Mouse (Mus musculus) cerebellum, postnatal 36 days (tissue): ENCODE measurements around the gene 1810009J06Rik.
"Not testable (repeated sequence)": the region's sequence is repeated elsewhere in the genome, so short reads cannot be mapped to it uniquely, and the experiment has no call there.

ENCODE experiments used
- DNase-seq, 2 experiments: peaks; one replicate each; pipeline ENCODE4 v3.0.0; 2021 to 2022; ENCODE audit warnings: mixed read lengths in 2 of 2

Gene 1810009J06Rik

DNA sequence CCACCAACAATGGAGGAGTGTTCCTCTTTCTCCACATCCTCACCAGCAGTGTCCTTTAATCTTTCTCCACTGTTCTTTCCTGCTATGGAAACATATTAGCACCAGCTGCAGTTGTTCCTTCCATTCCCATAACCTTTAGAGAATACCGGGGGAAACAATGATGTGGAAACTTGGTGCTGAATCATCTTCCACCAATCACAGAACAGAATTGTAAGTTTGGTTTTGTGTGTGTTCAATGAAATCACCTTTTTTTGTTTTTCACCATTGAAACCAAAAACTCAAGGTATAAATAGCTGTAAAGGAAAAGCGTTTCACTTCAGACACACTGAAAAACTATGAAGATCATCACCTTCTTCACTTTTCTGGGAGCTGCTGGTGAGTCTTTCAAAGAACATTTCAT, at the start of gene 1810009J06Rik:
Gene 1810009J06Rik, plus strand, starts transcription at position 301 of the 400 bp plus-strand sequence.
- not testable (repeated sequence) for DNase-seq

DNA sequence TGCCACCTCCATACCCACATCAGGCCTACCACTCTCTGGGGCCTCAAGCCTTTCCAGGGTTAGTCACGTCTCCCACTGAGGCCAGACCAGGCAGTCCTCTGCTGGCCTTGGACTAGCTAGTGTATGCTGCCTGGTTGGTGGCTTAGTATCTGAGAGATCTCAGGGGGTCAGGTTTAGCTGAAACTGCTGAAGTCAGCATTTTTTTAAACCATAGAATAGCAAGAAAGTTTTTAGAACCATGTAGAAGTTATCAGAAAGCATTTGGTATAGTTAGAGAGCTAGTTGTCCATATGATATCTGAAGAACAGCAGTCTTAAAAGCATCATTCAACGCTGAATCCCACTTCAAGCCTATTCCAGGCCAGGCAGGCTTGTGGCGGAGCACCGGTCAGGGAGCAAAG, 44.6 kb upstream of the 1810009J06Rik start:
- no peak for DNase-seq

DNA sequence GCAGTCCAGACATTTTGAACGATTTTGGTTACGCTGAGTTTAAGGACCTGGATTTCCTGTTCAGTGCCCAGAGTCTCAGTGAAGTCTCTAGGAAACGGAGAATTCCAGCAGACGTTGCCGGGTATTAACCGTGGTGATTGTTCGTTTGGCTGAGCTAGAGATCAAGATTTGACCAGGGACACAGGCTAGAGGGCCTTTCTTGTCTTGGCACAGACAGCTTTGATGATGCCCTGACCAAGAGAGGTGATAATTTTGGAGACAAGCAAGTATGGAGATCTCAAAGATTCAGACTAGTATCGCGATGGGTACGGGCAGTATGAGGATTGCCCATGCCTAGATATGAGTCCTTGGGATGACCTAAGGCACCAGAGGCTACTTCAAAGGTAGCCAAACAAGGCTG, 24.1 kb upstream of the 1810009J06Rik start, which contains the start of gene 1700074P13Rik:
Gene 1700074P13Rik, minus strand, starts transcription at position 101 of the 400 bp plus-strand sequence.
- no peak for DNase-seq

DNA sequence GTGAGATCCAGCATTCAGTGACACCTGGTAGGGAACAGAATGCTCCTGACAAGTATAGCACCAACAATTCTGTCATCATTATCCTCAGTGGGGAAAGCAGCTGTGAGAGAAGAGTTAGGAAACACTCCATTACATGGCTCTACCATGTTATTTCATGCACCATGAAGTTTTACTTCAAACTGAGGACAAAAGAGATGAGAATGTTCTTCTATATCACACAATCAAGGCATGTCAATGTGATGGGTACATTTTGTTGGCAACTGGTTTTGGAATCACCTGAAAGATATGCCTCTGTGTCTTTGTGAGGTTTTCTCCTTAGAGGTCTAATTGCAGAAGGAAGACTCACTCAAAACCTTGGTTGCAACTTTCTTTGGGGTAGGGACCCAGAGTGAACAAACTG, 12.8 kb upstream of the 1810009J06Rik start, which contains the start of gene Gm4744:
Gene Gm4744, minus strand, starts transcription at position 101 of the 400 bp plus-strand sequence.
- DNase-seq, result no peak

DNA sequence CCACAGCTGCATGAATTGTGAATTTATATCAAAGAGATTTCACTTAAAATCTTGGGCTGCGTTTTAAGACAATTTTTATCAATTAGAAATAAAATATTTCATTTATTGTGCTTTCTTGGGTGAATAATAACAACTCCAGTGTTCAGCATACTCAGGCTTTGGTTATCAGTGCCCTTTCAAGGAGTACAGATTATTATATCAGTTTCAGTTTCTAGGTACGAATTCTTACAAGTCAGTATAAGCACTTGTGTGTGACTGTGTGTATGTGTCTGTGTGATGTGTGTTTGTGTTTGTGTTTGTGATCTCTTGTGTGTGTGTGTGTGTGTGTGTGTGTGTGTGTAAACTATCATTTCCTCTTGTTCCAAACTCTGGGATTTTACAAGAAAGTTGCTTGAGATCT, 10.8 kb upstream of the 1810009J06Rik start:
- DNase-seq, result no peak

DNA sequence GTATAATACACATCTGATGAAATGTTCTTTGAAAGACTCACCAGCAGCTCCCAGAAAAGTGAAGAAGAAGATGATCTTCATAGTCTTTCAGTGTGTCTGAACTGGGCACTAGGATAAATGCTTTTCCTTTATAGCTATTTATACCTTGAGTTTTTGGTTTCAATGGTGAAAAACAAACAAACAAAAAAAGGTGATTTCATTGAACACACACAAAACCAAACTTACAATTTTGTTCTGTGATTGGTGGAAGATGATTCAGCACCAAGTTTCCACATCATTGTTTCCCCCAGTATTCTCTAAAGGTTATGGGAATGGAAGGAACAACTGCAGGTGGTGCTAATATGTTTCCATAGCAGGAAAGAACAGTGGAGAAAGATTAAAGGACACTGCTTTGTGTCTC, 34.8 kb downstream of the 1810009J06Rik start, which contains the start of gene Gm2663:
Gene Gm2663, minus strand, starts transcription at position 101 of the 400 bp plus-strand sequence.
- DNase-seq, result not testable (repeated sequence)

DNA sequence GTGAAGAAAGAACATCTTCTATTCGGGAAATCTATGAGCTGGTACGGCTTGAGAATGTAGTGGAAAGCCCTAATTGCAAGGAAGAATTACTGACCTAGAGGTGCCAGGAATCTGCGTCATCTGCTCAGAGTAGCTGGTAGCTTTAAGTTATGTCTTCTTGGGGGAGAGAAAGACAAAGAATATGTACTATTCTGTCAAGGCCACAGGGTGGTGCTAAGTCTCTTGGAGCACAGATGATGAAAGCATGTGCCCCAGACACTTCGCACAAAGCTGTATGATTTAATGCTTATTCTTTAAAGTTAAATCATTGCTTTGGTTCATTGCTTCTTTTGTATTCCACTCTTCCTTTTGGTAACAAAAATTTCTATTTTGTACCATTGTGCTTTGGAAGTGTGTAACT, 50.5 kb downstream of the 1810009J06Rik start:
- no peak for DNase-seq
